Mouse (Mus musculus) urinary bladder, postnatal 25 days (tissue): Measurements from ENCODE around the gene Zfp652.
"Not testable (repeated sequence)": the region's sequence is repeated elsewhere in the genome, so short reads cannot be mapped to it uniquely, and the experiment has no call there.

ENCODE experiments used
- DNase-seq: peaks from one replicate; pipeline ENCODE4 v3.0.0; 2022; ENCODE audit warnings: low spot score

The Zfp652 gene

DNA sequence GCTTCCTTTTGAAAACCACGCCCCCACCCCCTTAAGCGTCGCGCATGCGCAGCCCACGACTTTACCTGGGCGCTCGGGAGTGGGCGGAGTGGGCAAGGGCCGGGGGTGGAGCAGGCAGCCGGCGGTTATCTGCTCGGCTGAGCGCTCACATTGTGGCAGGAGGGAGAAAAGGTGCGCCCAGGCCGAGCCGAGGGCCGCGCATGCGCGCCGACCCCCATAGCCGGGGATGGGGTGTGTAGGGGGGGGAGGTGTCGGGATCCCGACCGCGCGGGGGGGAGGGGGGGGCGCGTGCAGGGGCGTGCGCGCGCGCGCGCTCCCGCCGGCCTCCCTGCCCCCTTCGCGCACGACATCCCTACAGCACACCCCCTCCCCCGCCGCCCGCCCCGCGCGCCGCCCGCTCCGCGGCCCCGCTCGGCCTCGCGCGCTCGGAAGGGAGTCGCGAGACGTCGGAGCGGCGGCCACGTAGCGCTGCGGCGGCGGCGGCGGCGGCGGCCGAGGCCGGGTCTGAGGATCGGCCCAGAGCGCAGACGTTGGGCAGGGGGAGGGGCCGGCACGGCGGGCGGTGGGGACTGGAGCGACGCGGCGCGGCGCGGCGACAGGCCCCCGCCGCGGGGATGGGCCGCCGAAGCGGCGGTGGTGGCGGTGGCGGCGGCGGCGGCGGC is at the start of gene Zfp652:
TSS of gene Zfp652 (plus strand) at position 111 of the 662 bp plus-strand sequence.
- peak; percentile 82 for DNase-seq

DNA sequence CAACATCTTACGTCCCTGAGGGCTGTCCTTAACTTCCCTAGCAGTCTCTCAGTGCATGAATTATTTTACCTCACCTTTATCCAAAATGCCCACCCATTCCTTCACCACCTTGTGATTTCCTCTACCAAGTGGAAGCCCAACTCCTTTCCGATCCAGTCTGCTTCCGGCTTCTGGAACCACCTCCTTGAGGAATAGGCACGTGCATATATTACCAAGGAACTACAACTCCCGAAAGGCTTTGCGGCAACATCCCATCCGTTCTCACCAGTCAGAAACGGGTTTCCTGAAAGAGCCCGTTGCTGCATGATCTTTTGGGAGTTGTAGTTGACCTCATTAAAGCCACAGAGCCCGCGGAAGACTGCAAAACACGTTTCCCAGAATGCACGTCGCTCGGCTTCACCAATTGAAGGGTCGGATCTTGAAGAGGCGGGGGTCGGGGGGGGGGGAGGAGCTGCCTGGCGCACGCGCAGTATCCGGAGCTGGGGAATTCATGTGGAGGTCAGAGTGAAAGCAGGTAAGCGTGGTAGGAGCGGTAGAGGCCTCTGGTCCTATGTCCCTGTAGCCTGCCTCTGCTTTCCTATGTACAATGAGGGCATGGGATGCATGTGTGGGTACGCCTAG is 45.8 kb upstream of the Zfp652 start, which contains the start of gene Phb:
TSS of gene Phb (plus strand) at position 429 of the 621 bp plus-strand sequence.
- DNase-seq, result peak; percentile 78

DNA sequence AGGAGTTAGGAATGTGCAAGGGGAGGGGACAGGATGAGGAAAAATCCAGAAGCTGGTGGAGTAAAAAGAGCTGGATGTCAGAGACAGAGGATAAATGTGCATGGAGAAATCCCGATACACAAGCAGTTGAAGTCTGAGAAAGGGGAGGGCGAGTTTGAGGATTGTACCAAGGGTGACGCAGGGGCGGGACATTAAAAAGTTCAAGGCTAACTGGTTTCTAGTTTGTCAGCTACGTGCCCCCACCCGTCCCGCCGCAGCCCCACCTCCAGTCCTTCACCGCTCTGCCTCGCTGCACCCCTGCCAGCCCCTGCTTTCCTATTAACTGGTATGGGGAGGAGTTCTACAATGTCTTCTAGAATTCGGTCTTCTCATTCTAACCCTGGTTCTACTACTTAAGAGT is 45.3 kb upstream of the Zfp652 start:
- peak; percentile 35 for DNase-seq

DNA sequence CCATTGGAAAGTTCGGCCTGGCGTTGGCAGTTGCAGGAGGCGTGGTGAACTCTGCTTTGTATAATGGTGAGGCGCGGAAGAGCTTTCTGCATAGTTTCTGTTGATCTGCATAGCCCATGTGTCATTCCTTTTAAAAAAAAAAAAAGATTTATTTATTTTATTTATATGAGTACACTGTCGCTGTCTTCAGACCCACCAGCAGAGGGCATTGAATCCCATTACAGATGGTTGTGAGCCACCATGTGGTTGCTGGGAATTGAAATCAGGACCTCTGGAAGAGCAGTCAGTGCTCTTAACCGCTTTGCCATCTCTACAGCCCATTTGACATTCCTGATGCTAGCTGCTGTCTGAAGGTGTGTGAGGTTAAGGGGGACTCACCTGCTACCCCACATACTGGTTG is 44.4 kb upstream of the Zfp652 start:
- DNase-seq, result not testable (repeated sequence)

DNA sequence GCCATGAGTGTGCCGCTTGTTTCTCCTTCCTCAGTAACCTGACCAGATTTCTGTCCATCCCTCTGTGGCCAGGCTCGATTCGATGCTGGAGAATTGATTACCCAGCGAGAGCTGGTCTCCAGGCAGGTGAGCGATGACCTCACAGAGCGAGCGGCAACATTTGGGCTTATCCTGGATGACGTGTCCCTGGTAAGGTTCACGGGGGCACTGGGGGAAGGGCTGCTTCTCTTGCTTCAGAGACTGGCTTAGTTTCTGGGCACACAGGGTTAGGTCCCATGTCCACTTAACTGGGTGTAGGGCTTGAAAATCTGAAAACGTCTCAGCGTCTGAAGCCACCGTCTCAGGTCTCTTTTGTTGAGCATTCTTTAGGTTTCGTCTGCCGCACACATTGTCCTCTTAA is 37.0 kb upstream of the Zfp652 start:
- no peak for DNase-seq

DNA sequence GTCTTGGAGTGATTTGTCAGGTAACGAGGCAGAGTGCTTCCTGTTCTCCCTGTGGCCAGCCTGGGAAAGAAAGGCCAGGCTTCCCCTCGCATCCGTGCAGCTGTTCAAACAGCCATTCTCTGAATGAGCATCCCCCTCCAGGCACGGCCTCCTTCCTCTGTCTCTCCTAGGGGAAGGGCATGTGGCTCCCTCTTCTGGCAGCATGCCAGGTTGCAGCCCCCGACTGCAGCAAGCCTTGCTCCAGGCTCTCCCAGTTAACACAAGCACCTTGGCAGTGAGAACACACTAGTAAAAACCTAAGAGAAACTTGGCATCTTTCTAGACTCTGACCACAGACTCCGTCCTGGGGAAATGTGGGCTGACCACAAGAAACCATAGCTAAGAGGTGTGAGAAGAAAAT is 36.2 kb upstream of the Zfp652 start:
- peak; percentile 40 for DNase-seq

DNA sequence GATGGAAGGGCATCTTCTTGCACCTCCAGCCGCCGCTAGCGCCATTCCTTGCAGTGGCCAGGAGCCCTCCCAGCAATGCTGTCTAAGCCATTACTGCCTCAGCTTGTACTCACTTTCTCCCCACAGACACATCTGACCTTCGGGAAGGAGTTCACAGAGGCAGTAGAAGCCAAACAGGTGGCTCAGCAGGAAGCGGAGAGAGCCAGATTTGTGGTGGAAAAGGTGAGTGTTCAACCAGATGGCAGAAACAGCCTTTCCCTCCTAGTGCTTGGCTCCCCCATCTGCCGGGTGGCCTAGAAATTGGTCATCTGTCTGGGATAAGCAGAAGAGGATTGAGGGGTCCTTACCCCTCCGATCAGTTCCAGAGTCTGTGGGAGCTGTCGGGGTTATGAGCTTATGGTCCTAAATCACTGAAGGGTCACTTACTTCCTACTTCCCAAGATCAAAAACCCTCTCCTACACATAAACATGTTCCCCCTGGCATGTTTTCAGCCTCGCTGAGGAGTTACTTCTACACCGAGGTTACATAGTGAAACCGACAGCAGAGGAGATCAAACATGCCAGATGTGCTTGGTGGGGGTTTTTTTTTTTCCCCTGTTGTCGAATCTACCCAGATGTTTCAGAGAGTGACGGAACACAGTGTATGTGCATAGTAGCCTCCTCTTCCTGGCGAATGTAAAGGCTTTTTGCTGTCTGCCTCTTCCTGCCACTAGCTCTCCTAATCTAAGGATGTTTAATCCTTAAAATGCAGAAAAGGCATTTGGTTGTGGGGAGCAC is 34.4 kb upstream of the Zfp652 start:
- DNase-seq, result no peak

DNA sequence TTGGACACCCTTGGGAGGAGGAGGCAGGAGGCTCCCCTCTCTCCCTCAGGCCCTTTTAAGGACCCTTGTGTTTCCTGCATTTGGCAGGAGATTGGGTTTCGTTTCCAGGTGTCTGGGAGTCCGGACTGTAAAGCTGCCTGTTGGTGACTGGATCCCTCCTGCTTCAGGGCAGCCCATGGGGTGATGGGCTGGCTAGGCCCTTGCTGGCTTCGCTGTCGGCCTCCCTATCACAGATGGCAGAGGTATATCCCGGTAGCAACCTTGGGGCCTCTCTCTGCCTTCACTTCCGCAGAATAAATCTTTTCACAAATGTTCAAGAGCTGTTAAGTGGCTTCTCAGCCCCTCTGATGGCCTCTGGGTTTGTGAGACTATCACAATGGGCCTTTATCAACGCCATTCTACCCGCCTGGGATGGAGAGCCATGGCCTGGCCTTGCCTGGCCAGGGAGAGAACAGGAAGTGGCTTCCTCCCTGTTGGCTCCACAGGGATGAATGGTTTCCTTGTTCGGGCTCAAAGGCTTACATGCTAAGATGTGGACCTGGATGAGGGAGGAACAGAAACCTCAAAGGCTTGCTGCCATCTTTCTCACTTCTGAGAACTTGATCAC is 30.4 kb upstream of the Zfp652 start:
- no peak for DNase-seq

DNA sequence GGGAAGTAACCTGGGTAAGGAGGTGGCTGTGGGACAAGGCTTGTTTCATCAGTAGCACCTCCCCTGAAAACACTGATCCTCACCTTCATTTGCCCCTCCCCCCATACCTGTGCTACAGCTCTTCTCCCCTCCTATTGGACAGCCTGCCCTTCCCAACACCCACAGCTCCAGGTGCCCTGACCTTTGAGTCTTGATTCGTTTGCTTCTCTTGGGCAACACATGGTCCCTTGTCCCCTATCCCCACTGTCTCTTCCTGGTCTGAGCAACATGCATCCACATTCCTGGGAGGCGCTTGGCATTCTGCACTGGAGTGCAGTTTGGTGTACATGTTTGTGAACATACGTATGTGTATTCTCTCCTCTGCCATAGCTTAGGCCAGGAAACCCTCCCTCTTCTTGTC is 29.5 kb upstream of the Zfp652 start:
- DNase-seq, result no peak

DNA sequence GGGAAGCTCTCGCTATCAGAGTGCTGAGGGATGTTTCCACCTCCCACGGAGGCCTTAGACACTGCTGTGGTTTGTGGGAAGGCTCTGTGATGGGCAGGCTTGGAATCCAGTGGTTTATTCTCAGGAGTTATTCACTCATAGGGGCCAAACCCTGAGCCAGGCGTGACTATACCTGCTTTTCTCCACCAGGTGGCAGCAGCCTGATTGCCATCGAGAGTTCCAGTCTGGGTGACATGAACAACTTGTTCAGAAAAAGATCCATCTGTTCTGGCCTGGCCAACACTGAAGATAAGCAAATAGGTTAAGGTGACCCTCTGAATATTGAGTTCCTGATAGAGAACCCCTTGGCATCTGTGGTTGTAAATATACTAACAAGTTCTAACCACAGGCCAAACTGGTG is 26.4 kb upstream of the Zfp652 start:
- peak; percentile 71 for DNase-seq

DNA sequence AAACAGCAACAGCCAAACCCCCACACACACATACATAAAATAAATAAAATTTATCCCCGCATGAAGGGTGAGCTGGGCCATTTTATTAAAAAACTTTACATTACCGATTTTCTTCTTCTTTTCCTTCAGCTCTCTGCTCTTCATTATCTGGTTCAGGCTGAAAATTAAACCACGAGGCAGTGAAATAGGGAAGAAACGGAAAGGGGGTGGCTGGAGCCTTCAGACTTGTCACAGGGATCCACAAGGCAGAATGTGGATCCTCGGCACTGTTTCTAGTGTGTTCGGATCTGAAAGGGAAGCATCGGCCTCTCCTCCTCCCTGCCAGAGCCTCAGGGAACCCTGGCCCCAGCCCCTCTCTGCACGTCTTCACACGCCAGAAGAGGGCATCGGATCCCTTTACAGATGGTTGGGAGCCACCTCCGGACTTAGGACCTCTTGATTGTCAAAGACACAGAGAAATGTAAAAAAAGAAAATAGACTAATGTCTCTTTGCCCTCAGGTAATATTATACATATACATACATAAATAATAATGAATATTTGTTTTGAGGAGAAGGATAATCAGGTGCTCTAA is 25.3 kb upstream of the Zfp652 start:
- DNase-seq, result no peak

DNA sequence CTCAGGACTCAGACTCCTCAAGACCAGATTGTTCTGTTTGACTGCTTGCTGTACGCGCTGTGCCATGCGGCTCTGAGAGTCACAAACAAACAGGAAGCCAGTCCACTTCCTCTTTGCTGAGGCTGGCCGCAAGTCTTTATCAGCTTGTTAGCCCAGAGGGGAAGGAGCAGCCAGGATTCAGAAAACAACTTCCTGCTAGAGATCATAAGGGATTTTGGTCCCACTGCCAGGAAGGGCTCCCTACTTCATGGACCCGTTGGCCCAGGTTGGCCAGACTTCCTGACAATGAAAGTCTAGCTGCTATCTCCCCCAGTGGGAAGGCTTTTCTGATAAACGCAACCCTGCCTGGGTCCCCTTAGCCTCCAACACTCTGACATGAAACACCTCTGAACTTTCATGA is 24.0 kb upstream of the Zfp652 start:
- DNase-seq, result peak; percentile 15

DNA sequence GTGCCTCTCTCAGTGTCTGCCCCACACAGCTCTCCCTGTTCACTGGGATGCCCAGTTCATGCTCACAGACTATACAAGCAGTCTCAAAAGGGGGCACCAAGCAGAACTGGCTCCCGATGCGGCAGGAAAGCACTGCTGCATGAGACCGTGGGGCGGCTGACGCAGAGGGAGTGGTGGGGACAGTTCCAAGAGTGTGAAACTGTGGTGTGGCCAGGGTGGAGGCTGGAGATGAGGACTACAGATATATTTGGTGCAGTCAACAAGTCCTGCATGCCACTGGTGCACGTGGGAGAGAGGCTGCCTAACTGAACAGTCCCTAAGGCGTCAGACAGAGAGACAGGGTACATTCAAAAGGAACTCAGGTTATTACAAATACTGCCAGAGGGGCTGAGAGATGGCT is 23.5 kb upstream of the Zfp652 start:
- DNase-seq, result peak; percentile 18

DNA sequence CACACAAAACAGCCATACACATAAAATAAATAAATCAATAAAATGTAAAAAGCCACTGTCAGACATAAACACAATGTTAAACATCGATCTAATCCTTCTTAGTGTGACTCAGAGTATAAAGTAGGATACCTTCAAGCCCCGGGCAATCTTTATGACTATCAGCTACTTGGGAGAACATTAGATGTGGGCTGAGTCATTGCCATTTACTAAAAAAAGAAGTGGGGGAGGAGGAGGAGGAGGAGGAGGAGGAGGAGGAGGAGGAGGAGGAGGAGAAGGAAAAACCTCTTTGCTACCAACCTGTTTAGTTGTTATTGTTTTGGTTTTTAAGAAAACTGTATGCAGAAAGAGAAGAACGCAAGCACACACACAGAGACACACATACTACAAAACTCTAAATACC is 22.9 kb upstream of the Zfp652 start:
- DNase-seq, result no peak

DNA sequence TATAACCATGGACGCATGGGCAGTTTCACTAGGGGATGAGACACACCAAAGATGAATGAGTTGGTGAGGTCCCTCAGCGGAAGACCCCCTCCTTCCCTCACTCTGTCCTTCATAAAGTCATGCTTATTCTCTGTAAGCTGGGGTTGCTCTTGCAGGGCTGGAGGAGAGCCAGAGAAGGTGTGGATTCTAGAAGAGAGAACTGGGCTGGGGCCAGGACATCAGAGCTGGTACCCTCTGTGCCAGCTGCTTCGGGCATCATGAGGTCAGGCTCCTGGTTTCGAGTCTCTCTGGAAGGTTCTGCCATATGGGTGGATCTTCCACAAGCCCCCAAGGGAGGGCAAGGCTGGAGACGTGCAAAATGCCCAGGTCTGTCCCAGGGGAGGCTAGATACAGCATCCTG is 13.9 kb upstream of the Zfp652 start:
- DNase-seq, result no peak

DNA sequence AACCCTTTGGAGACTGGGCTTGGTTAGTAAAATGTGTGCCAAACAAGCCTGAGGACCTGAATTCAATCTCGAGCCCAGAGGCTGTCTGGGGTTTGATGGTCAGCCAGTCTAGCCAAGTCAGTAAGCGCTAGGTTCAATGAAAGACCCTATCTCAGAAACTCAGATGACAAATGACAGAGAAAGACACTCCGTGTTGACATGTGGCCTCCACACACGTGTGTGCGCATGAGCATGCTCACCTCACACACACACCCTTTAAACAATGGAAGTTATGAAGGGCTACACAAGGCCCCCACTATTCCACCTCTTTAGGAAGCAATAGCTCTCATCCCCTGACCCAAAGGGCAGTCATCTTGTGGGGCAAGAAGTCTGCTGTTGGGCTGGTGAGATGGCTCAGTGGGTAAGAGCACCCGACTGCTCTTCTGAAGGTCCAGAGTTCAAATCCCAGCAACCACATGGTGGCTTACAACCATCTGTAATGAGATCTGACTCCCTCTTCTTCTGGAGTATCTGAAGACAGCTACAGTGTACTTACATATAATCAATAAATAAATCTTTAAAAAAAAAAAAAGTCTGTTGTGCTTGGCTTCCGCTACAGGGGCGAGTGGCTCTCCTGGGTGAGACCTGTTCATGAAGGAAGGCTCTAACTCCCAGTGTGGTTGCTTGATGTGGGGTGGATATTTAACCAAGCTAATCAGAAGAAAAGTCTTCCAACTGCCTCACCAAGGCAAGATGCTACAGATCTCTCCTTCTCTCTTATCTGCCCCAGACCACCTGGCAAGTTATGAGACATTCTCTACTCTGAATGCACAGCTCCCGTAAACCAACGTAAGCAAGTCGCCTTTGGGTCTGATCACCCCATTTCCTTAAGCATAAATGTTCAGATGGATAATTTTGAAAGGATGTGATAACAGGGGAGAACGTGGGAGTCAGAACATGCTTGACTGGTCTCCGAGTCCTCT is 11.4 kb upstream of the Zfp652 start:
- DNase-seq, result no peak

DNA sequence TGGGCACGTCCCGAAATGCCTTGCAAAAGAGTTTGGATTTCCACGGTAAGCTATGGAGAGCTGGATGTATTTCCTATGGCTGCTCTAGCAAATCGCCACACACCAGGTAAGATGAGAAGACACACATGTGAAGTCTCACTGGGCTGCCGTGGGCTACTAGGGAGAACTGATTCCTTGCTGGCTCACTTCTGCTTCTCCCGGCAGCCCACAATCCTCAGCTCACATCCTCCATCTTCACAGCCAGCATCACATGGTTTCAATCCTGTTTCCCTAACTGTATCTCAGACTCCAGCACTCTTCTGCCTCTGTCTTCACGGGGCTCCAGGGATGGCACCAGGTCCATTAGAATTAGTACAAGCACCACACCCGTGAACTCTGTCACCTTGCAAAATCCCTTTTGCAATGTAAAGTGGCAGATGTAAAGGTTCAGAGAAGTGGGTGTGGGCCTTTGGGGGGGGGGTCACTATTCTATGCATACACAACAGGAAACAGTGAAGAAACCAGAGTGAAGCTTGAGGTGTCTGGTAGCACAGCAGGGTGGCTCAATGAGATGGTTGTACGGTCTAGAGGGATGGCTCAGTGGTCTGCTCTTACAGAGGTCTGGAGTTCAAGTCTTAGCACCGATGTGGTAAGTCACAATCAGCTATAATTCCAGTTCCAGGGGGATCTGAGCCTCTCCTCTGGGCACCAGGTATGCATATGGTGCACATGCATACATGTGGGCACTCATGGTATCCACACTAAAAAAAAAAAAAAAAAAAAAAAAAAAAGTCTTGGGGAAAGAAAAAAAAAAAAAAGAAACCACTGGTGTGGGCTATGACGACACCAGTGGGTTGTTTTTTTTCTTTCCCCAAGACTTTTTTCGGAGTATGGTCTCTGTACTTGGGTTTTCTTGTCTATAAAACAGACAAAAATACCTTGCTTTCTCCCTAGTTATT is 8.2 kb upstream of the Zfp652 start:
- no peak for DNase-seq

DNA sequence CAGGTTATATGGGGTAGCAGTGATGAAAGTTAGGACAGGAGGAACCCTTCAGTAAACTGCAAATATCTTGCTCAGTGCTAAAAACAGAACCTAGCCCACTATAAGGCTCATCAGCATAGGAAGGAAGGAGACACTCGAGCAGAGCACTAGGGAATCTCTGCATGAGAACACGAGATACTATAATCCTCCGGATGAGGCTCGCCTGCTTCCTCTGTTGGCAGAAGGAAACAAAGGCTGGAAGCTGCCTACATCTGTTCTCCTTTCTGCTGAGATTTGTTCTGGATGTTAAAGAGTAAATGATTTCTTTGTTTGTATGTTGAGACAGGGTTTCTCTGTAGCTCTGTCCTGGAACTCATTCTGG is 7.5 kb upstream of the Zfp652 start:
- DNase-seq, result no peak

DNA sequence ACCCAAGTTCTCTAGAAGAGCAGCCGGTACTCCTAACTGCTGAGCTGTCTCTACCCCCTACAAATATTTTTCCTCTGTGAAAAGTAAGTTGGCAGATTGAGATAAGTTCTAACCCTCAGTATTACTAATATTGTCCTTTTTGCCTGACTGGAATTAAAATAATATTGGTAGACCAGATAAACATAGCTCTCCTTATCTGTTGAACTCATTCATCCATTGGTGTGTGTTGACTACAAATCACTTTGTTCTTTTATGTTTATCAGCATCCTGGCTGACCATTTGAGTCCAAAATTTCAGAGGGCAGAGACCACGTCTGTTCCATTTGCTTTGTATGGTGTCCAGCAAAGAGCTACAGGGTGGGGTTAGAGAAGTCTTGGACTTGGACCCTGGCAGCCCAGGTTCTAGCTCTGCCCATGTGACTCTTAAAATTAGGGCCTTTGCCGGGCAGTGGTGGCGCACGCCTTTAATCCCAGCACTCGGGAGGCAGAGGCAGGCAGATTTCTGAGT is 2.9 kb upstream of the Zfp652 start:
- DNase-seq, result no peak

DNA sequence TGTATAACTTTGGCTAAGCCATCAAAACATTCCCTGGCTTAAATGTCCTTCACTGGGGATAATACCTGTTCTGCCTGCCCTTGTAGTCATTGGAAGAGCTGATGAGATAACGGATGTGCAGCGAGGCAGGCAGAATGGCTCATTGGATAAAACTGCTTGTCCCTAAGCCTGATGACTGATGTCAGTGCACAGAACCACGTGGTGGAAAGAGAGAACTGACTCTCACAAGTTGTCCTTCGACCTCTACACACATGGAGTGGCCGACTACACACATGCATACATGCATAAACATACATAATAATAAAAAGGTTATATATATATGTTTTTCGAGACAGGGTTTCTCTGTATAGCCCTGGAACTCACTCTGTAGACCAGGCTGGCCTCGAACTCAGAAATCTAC is 2.0 kb upstream of the Zfp652 start:
- no peak for DNase-seq
